Mouse (Mus musculus) MN1 (cell line): Measurements from ENCODE around the gene Aldh16a1.
"Not testable (repeated sequence)": the region's sequence is repeated elsewhere in the genome, so short reads cannot be mapped to it uniquely, and the experiment has no call there.

Source experiments
- DNase-seq: peaks from one replicate; pipeline ENCODE4 v3.0.0-alpha.2; 2016; ENCODE audit warnings: low spot score

Aldh16a1 gene

DNA sequence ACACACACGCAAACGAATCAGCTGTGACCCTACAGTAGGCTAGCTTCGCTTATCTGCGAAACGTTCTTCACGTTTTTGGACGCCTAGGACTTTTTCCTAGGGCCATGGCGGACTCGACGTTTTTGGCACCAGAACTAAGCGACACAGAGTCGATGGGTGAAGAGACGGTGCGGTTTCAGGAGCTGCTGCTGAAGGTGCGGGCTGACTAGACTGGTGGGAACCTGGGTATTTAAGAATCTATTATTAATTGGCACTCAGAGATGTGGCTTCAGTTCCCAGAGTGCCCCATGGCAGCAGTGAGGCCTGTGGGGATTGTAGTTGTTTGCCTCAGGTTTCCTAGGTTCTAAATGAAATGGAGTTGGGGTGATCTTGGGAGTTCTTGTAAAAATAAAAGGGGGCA, 1.8 kb upstream of the Aldh16a1 start:
- no peak for DNase-seq

DNA sequence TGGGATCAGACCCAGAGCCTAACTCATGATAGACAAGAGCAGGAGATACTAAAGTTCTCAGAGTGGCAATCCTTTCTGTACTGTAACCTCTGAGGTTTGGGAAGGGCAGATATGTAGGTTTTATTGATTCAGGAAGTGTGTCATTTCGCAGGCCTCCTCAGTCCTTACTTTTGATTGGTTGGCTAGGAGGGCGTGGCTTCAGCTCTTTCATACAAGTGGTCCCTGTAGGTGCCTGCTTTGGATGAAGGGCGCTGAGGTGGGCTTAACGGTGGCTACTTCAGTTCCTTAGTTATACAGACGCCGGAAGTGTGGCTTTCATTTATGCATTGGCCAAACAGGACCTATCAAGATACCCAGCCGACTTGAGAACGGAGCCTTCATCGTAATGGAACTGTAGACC, 1.2 kb upstream of the Aldh16a1 start:
- DNase-seq: no peak

DNA sequence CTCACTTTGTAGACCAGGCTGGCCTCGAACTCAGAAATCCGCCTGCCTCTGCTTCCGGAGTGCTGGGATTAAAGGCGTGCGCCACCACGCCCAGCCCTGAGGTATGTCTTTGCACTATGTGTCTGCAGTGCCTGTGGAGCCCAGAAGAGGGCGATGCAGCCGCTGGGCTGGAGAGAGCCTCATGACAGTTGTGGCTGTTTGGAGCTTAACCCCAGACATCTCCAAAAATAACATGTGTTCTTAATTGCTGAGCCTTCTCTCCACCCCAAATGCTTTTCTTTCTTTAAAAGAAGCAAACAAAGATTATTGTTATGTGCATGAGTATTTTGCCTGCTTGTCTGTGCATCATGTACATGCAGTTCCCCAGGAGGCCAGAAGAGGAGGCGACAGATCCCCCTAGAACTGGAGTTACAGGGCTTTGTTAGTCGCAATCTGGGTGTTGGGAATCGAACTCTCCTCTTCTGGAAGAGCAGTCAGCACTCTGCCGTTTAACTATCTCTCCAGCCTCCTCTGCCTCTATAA, 670 bp upstream of the Aldh16a1 start:
- DNase-seq: peak; percentile 52

GRCm38 (mm10) chr7:45153586-45153985, 798 bp downstream of the Aldh16a1 start:
- no peak for DNase-seq

DNA sequence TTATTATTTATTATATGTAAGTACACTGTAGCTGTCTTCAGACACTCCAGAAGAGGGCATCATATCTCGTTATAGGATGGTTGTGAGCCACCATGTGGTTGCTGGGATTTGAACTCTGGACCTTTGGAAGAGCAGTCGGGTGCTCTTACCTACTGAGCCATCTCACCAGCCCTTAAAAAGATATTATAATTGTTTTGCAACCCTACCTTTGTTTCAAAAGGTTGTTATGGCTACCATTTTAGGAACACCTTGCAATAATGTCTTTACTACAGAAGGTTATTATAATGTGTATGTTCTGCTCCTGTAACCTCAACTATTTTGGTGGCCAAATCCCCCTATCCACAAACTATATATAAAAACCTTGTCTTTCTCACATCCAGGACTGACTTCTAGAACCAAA, 1.3 kb downstream of the Aldh16a1 start:
- DNase-seq: not testable (repeated sequence)

DNA sequence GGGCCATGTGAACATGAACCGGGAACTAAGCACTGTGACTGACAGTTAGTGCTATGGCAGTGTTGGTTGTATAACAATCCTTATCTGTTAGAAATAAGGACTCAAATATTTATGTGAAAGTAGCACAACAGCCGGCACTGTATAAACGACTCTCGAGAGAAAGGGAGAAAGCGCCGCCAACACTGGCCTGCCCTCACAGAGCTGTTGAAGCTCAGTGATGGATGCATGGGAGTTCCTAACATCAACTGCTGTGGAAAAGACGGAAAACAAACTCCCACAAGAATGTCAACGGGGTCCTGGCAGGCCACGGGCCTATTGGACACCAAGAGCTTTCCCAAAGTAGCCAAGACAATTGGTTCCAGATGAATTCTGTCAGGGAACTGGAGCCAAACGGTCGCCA, 3.1 kb downstream of the Aldh16a1 start:
- no peak for DNase-seq

GRCm38 (mm10) chr7:45150321-45150720, 4.1 kb downstream of the Aldh16a1 start:
- DNase-seq: no peak

DNA sequence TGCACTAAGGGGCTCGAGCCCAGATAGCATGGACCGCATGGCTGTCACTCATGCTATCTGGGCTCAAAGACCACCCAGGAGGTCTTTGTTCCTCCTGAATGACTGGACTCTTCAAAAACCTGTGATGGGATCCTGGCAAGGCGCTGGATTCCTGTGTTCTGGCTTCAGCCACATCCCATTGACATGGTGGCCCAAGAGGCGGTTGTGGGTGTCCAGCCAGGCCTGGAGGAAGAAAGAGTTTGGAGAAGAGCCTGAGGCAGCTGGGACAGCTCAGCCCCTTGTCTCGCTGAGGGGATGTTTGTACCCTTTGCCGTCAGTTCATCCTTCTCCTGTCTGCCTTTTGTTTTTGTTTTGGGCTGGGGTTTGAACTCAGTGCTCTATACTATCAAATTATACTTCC, 4.8 kb downstream of the Aldh16a1 start:
- DNase-seq: no peak

DNA sequence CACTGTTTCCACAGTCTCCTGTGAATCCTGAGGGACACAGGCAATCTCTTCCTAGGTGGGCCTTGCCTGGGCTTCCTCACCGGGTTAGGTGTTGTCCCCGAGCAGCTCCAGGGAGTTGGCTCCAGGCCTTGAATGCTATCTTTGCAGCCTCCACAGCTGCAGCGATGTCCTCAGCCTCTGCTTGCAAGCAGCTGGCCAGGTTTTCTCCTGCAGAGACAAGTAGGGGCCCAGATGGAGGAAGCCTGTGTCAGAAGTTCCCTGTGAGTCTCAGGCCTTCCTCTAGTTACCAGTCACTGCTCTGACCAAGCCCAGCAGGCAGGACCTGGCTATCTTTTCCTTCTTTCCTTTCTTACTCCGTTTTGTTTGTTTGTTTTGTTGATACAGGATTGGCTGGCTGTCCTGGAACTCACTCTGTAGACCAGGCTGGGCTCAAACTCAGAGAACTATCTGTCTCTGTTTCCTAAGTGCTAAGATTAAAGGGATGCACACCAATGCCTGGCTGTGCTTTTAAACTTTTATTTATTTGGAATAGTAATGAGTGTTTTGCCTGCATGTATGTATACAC, 5.8 kb downstream of the Aldh16a1 start:
- no peak for DNase-seq

- no peak for DNase-seq
These were observed 6.5 kb downstream of the Aldh16a1 start for GRCm38 (mm10) chr7:45147899-45148298.

DNA sequence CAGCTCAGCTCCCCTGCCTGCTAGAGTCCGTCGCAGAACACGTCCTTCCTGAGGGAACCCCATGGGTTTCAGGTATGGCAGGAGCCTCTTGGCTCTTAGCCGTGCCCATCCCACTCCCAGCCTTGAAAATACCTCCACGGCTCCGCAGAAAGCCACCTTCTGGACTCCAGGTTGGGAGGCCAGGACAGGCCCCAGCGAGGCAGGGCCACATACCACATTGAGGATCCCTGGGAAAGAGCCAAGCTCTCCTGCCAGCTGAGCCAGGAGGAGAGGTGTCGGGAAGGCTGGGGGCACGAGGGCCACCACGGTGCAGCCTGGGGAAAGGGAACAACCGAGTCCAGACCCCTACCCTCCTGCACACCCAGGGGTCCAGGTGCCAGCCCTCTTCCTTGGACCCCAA, 7.1 kb downstream of the Aldh16a1 start:
- no peak for DNase-seq

- no peak for DNase-seq
These were observed 8.9 kb downstream of the Aldh16a1 start for GRCm38 (mm10) chr7:45145460-45145859.

DNA sequence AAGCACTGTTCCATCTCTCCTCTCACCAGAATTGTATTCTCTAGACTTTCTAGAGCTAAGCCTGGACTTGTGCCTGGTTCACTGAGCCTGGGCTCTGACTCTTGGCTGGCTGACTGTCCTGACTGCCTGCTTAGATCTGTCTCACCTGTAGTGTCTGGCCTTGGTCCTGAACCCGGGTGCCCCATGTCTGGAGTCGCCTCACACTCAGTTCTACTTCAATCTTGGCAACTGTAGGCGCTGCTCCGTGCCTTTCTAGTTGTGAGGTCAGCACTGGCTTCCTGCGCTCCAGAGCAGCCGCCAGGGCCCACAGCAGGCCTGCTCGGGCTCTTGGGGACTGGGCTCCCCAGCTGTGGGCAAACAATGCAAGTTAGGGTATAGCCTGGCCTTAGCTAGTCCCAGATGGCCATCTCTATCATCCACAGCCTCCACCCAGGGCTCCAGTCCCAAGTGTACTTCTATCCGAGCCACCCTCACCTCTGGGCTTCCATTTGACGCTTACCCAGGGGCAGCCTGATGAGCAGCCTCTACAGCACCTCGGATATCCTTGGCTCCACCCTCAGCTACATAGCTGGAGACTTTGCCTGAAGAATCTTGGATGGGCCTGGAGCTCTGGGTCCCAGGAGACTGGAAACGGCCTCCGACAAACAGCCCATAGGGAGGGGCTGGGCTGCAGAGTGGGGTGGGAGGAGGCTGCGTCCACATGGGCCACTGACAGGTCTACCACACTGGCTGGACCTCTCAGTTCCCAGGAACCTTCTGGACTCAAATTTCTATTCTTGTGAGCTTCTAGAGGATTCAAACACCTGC, 9.8 kb downstream of the Aldh16a1 start:
- no peak for DNase-seq

DNA sequence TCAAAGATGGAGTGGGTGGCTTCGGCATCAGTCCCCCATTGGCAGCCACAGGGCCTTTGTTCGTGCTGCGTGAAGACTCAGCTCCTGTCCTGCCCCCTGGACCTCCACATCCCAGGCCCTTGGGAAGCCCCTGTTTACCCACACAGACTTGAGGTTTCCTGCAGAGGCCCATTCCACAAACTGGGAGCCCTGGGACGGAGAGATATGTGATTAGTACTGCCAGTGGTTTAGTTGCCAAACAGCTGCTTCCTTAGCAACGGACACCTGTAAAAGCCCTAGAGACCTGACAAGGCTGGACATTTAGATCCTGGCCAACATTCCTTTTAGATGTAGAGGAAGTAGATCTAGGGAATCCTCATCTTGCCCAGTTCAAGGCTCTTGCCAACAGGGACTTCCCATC, 12.5 kb downstream of the Aldh16a1 start:
- no peak for DNase-seq

GRCm38 (mm10) chr7:45141319-45141718, 13.1 kb downstream of the Aldh16a1 start:
- DNase-seq: no peak

- no peak for DNase-seq
These were observed 14.3 kb downstream of the Aldh16a1 start for GRCm38 (mm10) chr7:45139904-45140723.

- no peak for DNase-seq
These were observed 16.0 kb downstream of the Aldh16a1 start for GRCm38 (mm10) chr7:45138403-45138802.

GRCm38 (mm10) chr7:45137171-45138006, 17.0 kb downstream of the Aldh16a1 start:
- DNase-seq: no peak

GRCm38 (mm10) chr7:45135993-45136567, 18.3 kb downstream of the Aldh16a1 start, which contains the start of the genes Gm45713 and Flt3l:
TSS of gene Gm45713 (minus strand) at chr7:45136231.
TSS of gene Flt3l (minus strand) at chr7:45136432.
- peak; percentile 90 for DNase-seq

GRCm38 (mm10) chr7:45135370-45135769, 19.0 kb downstream of the Aldh16a1 start:
- no peak for DNase-seq

- no peak for DNase-seq
These were observed 19.8 kb downstream of the Aldh16a1 start for GRCm38 (mm10) chr7:45134544-45135026.
